Mouse (Mus musculus) kidney, adult 2 months (tissue): ENCODE measurements around the gene Gpr152.
A peak's percentile ranks its signal among the peaks of the same experiment; 100 is the strongest.

Experiments
- CTCF ChIP-seq: fragments of 200-500 bp; conservative IDR thresholded peaks from 2 replicates; pipeline ENCODE4 v1.5.1; 2011; ENCODE audit warnings: low read depth, mild to moderate bottlenecking, control low read depth, low read length, moderate library complexity, mixed read lengths; ENCODE audit not compliant: insufficient read depth, insufficient read length
- POLR2A ChIP-seq: fragments of 200-500 bp; IDR thresholded peaks from one replicate; pipeline ENCODE4 v1.6.1; 2011; ENCODE audit warnings: low read depth, low read length, control low read depth

DNA sequence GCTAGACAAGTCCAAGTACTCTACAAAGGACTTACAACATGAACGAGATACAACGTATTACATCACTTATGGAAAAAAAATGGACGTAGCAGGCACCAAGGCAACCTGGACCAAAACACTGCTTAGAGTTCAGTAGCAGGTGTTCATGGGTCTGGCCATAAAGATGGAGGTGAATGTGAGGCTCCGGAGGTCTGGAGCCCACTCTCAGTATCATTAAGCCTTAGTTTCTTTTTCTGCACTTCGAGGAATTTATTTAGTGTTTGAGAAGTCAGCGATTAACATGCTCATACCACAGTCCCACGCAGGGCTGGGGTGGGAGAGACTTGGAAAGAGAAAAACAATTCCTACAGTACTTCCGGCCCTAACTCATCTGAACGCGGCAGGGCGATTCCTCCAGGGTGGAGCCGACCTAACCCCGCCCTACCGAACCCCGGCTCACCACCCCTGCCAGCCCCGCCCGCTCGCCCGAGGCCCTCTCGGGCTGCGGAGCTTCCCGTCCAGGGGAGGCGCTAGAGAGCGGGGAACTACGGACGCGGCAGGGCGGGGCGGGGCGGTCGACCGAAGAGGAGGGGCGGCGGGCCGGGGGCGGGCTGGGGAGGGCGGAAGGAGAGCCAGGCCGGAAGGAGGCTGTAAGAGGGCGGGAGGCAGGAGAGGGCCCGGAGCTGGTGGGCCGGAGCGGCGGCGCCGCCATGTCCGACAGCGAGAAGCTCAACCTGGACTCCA, 52.1 kb downstream of the Gpr152 start, which contains the start of gene Ppp1ca:
- TF ChIP-seq CTCF (peak; percentile 60), POLR2A (peak; percentile 65)
